Mouse (Mus musculus): Measurements from ENCODE around the gene Spem2.

Spem2 gene

DNA sequence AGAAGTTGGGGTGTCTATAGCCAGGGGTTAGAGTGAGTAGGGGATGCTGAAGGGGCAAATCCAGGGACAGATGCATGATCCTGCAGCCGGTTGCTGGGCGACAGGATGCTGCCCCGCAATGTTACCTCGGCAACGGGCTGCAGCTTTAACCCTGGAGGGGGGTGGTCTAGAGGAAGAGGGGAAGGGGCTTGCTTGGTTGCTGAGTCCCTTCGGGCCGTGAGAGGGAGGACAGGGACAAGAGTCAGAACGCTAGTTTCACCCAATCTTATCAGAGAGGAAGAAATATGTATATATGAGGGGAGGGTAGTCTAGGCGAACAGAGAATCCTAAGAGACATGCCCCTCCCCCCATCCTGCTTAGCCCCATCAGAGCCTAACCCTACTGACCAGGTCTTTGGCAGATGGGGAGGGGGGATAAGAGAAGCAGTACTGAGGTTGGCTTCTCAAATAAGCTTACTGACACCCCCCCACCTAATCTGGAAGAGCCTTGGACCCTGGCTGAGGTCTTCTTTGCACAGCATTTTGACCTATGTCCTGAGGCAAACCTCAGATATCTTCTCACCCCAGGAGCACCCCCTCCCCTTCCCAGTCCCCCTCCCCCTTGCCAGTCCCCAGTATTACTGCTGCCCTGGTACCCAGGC, 17.2 kb upstream of the Spem2 start:
- DNase-seq, result no peak

DNA sequence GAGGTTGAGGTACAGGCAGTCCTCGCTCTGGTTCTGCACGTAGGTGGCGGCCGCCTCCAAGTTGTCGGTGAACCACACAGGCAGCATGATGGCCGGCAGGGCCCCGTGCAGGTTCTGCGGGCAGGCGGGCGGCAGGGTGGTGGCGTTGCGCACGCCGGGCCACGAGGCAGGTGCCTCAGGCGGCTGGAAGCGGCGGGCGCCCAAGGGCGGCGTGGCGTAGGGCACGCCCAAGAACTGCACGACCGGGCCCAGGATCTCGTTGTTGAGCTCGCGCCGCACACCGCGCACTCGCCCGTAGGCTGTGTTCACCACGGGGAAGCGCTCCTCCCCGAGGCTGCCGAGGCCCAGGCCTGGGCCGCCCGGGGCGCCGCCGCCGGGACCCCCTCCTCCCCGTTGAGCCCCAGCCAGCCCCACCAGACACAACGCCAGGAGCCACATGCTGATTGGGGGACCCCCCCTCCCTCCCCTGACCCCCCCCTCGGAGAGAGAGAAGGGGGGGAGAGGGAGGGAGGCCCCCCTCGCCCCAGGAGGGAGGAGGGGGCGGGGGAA, 15.8 kb upstream of the Spem2 start:
- peak; percentile 58 to 72 for DNase-seq

DNA sequence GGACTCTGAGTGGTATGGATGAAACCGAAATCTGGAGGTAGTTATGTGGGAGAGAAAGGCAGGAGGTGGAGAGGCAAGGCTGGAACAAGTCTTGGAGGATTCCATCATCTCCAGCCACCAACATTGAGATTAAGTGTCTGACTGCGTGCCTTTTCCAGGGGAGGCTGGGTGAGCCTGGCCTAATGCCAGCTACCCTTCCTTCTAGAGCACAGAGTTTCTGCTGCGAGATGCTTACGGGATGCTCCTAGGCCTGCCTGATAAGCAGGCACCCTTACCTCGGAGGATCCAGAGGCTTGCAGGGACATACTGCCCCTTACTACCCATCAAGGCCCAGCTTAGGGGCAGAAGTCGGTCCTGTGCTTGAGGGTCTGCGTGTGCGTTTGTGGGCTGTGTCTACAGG, 15.3 kb upstream of the Spem2 start:
- DNase-seq, result no peak

DNA sequence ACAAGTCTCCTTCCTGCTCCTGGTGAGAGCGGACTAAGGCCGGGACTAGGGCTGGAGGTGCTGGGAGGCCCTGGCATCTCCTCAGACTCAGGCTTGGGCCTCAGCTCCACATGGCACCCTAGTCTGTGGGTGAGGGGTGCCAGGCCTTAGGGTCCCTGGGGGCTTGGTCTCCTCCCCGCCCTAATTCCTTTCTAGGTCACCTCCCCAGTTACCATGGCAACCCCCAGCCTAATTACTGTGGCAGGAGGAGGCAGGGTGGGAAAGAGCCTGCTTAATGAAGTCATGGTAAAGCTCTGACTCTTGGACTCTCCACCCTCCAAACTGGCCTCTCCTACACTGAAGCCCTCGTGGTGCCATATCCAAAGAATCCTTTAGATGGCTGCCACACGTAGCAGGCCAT, 10.6 kb upstream of the Spem2 start:
- peak in 1 of 2 experiments; percentile 35 for DNase-seq

DNA sequence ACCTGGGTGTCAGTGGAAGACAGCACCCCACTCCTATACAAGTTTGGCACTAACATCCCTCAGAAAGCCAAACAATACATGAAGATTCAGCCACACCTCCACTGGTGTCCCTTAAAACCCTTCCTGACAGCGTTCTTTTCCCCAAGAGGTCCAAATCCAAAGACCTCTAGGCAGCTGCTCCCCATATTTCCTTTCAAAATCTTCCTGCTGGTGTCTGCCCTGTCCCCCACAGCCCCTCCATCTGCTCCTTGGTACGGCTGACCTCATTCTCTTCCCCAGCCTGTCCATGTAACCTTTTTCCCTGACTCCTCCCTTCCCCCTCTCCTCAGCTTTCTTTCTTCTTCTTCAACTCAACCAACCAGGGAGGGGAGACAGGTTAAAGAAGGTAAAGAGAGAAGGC, 5.2 kb upstream of the Spem2 start:
- DNase-seq, result no peak

DNA sequence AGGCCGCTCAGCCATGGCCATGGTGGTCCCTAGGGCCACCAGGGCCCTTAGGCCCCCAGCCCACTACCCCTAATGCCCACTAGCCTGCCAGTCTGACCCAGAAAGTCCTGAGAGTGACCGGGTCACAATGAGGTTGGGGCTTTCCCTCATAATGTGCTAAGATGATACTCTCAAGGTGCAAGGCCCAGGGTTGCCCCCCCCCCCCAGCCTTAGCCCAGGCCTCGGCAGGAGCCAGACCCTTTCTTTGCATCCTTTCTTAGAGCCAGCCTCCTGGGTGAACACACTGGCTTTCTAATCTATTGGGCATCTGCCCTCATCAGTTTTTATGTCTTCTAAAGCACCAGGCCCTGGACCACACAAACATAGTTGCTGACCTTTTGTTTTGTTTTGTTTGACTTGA, 3.8 kb upstream of the Spem2 start, which contains the start of gene Spem1:
Gene Spem1 (minus strand): TSS at position 101 of the 400 bp plus-strand sequence.
- no peak for DNase-seq

DNA sequence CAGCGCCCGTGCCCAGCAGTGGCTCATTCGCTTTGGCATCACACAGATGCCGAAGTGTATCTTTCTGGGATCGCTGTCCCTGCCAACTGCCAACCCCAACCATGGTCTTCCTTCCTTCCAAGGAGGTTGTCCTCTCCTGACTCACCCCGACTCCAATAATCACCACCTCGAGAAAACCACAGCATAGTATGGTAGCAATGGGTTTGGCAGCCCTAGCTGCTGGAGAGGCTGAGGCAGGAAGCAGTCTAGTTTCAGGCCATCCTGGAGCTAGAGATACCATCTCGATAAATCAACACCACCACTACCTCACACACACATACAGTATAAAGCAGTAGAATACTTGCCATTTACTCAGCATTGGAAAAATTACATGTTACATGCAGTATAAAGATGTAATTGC, 606 bp upstream of the Spem2 start:
- DNase-seq, result no peak

DNA sequence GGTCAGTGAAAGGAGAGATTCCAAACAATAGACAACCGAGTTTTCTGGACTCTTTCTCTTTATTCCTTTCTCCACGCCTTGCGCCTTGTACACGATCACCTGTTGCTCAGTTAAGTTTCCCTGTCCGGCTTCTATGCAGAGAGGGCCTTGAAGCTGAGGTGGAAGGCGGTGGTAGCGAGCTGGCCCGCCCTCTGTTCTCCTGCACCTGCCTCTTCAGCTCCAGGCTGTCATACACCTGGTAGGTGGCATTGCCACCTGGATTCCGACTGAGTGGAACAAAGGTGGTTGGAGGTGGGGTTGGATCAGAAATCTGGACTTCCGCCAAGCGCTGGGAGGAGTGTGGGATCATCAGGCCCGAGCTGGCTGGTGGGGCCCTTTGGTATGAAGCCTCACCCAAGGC, 1.7 kb downstream of the Spem2 start:
- DNase-seq, result no peak

DNA sequence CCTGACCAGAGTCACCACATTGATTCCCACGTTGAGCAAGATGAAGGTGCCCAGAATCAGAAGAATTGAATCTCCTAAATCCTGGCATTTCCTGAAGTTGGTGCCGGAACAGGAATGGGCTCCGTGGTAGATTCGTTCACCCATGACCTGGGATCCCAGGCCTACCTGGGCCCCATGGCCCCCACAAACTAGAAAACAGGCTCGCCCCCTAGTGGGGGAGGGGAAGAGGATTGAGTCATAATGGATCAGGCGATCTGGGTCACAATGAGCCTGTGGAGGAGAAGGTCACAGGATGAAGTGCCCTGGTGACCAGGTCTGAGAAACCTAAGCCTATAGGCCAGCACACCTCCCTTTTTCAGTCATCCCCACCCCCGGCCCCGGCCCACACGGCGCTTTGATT, 3.1 kb downstream of the Spem2 start, which contains the start of gene Gm39566:
Gene Gm39566 (minus strand): TSS at position 144 of the 400 bp plus-strand sequence.
- DNase-seq, result no peak

DNA sequence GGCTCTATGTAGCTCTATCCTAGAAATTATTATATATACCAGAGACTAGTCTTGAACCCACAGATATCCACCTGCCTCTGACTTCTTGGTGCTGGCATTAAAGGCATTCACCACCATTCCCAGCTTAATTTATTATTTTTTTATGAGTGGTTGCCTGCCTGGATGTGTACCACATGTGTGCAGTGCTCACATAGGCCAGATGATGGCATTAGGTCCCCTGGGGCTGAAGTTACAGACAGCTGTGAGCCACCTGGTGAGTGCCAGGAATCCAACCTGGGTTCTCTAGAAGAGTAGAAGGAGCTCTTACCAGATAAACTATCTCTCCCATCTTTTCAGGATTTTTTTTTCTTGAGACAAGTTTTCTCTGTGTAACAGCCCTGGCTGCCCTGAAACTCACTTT, 8.0 kb downstream of the Spem2 start:
- no peak for DNase-seq

DNA sequence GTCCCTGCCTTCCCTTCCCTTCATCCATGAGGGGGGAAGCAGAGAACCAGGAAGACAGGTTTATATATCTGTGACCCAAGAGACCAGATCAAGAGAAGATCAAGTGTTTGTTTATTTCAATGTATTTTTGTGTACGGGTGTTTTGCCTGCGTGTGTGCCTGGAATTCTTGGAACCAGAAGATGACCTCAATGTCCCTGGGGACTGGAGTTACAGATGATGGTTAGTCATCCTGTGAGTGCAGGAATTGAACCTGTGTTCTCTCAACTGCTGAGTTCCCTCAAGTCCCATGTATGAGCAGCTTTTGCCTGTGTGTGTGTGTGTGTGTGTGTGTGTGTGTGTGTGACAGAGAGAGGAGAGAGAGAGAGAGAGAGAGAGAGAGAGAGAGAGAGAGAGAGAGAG, 10.6 kb downstream of the Spem2 start:
- DNase-seq, result no peak

DNA sequence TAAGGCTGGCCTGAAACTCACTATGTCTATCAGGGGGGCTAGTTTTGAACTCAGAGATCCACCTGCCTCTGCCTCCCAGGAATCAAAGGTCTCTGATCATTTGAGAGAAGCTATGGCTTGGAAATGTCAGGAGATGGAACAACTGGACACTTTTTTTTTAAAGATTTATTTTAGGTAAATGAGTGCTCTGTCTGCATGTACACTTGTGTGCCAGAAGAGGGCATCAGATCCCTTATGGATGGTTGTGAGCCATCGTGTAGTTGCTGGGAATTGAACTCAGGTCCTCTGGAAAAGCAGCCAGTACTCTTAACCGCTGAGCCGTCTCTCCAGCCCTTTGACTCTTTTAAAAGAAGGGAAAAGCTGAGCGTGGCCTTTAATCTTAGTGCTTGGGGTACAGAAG, 11.9 kb downstream of the Spem2 start:
- no peak for DNase-seq

DNA sequence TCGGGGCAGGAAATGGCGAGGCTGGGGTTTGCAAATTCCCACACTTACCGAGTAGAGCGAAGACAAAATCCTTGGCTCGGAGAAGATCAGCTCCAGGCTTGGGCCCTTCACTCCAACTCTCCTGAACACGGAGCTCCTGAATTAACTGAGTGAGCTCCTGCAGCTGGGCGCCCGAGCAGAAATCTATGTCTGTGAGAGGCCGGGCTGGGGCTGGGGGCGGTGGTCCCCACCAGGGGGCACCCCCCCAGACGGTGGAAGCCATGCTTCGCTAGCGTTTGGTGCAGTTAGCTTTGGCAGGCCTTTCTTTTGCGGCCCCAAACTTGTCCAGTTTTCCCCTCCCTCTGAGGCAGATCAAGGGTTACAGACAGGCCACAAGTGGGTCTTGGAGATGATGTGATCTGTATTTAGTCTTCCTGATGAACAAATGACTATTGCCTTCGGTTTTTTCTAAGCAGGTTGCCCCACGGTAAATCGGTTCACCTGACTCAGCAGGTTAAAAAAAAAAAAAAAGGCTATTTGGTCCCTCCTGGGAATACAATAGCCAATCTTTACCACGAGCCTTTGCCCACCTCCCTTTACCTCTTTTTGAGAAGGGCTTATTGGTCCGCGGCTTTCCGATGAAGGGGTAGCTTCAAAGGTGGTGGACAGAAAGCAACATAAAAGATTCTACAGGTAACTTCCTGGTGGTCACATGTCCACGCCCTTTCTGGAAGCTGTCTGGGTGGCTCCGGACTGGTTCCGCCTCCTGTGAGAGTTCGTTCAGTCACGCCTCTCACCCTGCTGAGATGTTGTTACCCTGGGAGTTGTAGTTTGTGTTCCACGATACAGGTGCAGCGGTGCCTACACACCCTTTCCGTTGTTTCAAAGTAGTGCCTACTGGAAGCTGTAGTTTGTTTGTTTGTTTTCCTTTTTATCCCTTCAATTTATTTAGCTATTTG, 13.0 kb downstream of the Spem2 start, which contains the start of gene Tmem102:
Gene Tmem102 (minus strand): TSS at position 653 of the 938 bp plus-strand sequence.
- peak; percentile 65 to 77 for DNase-seq

DNA sequence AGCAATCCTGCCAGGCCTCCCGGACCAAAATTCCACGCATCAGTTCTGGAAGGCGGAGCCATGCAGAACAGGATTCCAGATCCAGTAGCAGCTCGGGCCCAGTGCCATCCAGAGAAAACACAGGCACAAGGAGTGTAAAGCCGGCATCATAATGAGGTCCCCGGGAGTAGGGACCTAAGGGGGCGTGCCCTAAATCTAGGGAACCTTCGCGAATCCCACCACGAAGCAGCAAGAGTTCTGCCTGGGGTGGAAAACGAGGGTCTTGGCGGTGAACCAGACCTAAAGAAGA, 13.7 kb downstream of the Spem2 start:
- peak; percentile 37 to 60 for DNase-seq

DNA sequence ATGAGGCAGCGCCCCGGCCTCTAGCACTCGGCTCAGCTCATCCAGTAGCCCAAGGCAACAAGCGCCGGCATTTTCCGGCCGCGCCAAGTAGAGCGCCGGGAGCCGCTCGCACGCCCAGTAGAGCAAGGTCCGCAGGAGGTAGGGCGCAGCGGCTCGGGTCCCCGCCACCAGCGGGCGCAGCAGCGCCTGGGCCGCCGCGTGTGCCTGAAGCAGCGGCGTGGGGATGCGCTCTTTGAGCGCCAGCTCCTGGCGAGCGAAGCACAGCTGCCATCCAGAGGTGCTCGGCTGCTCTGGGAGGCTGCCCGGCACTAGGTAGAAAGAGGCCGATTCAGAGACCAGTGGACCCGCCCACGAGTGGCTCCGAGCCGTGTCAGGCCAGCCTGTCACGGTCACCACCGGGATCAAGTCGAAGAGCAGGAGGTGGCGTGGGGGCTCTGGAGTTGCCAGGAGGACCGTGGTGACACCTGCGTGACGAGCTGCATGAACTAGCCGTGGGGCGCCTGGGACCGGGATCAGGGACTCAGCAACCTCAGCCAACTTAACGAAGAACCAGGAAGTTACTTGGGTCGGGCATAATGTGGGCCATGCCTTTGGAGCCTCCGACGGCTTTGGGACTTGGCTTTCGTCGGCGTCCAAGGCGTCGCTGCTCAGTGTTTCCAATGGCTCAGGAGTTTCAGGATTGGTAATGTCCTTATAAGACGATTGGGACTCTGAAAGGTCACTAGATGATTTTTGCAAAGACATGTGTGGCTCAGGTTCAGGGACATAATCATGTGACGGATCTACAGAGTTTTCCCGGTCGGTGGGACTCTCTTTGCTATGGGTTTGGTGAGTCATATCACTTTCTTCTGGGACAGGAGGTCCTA, 14.2 kb downstream of the Spem2 start:
- DNase-seq, result peak; percentile 83 to 90

DNA sequence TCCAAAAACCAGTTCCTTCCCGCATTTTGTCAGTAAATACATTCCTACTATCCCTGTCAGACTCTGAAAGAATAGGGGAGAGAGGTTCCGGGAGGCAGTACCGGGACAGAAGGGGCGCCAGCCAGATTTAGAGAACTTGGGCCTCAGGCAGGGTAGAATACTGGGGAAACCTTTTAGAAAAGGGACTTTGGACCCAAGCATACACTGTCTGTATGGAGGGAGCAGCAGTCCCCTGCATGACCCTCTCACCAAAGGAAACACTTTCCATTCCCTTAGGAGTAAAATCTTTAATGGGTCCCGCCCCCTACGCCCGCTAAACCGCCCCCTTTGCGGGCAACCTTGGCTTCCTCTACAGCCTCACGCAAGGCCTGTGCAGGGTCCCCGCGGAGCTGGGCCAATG, 14.9 kb downstream of the Spem2 start:
- DNase-seq, result no peak

DNA sequence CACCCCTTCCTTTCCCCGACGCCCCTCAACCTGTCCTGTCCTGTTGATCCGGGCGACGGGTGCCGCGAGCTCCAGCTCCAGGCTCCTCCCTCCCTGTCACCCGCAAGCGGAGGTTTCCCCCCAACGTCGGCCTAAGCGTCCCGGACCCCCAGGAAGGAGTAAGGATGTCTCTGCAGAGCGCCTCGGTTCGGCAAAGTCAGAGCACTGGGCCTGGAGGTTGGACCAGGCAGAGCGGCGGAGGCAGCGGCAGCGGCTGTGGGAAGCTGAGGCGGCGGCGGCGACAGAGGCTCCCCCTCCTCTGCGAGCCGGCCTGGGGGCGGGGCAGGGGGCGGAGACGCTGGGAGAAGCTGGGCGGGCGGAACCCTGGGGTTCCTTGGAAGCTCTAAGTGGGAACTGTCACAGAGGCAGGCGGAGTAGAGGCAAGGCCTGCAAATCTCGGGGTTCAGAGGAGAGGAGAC, 15.6 kb downstream of the Spem2 start:
- DNase-seq, result peak; percentile 91 to 93

DNA sequence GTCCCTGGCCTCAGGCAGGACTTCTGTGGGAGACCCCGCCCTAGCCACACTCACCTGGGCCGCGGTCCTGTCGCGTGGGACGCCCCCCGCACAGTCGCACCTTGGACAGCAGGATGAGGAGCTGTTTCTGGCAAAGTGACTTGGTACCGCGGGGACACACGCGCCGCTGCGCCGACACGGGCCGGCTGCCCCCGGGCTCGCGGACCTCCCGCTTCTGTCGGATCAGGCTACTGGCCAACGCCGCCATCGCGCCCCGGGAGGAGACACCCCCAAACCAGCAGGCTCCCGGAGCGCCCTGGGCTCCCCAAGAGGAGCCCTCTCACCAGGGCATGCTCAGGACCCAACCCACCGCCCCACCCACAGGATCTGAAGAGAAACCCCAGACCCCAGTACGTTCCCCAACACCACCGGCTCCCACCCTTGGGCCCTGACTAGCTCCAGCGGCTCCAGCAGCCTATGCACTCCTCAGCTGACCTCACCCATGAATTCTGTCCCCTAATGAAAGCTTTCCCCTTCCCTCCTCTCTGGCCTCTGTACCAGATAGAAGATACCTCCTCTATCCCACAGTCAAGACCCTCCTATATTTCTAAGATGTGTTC, 16.8 kb downstream of the Spem2 start, which contains the start of gene Fgf11:
Gene Fgf11 (minus strand): TSS at position 479 of the 599 bp plus-strand sequence.
- peak; percentile 28 to 52 for DNase-seq

DNA sequence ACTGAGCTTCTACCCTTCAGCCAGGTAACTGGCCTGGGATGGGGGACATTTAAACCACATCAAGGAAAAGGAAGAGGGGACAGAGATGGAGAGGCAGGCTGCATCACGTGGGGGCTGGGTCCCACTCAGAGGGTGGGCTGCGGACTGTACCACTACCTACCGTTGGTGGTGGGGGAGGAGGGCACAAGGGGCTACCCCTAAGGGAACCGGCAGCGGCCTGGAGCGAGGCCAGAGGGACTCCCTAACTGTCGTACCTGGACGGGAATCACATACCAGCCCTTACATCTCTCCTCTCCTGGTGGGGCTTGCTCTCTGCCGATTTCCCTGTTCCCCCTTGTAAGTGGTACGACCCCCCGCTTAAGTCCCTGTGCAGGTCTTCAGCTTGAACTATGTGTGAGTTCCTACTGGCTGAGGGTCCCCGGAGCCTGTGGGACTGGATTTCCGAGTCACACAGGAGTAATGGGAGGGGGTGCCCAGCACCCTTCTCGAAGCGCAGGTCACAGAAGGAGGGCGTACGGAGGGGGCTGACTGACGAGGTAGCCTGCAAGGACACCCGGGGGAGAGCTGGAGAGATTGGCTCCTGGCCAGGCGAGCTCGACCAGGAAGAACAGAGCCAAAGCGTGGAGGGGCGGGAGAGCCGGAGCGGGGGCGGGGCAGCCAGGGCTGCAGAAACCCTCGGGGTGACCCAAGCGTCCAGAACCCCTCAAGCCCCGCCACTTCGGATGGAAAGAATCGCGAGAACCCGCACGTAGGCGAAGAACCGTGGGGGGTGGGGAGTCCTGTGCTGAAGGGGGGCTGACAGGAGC, 17.7 kb downstream of the Spem2 start:
- peak; percentile 86 to 91 for DNase-seq

DNA sequence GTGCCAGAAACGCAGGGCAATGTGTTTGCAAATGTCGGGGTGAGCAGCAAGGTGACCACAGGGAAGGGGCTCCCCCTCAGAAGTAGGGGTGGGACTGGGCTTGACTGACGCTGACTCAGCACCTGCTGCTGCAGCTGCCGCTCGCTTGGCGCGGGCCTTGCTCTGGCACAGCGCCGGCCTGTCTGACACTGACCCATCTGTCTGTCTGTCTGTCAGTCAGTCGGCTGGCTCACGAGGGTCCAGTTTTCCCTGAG, 18.2 kb downstream of the Spem2 start:
- DNase-seq, result peak; percentile 43 to 64

DNA sequence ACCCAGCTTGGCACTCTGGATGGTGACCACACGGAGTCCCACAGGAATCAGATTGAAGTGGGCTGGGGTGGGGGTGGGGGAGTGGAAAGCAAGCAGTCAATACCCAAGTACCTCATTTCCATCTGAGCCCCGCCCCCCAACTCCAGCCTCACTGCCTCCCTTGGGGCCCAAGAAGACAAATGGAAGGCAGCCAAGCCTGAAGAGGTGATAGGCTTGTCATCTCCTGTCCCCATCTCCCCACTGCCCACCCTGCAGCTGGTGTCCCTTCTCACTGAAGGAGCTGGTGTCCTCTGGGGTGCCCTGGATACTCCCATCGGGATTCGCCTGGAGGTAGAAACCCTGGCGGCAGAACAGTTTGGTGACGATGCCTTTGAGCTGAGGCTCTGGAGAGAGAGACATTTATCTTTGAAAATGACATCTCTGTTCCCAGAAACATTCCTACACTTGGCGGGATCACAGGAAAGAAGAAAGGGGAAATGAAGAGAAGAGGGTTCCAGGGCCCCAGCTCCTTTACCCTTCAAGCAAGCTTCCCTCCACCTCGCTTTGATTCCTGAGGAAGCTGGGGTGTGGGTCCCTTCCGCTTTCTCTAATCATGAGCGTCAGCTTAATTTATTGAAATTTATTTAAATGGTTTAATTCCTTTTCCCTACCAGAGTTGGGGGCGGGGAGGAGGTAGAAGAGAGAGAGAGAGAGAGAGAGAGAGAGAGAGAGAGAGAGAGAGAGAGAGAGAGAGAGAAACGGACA, 18.7 kb downstream of the Spem2 start:
- DNase-seq, result peak in 1 of 2 experiments; percentile 48

Data from kidney, postnatal 4 days (tissue).